Mouse (Mus musculus) neural tube, embryonic 11.5 days (tissue): Measurements from ENCODE around the gene Ndufa5. TPM values are rescaled to one million over a fixed set of nuclear protein-coding genes. Genes with fewer than 3 reads are reported as not detected.

Experiments
- ATAC-seq: fragments of 200-750 bp; cut with Nextera tagmentation; 2 replicates; pipeline ENCODE4 v1.8.0; 2017; ENCODE audit warnings: moderate number of reproducible peaks, mild to moderate bottlenecking, moderate TSS enrichment, moderate library complexity; ENCODE audit not compliant: insufficient read depth, low FRiP score, low TSS enrichment
- DNase-seq: peaks from one replicate; pipeline ENCODE4 v3.0.0-alpha.2; 2015; ENCODE audit warnings: low spot score
- H3K27ac ChIP-seq: fragments of 300-500 bp; sonication (generic); 2 replicates; pipeline ENCODE4 v1.5.1; 2014; ENCODE audit warnings: low read depth, mild to moderate bottlenecking, low read length
- H3K27me3 ChIP-seq: fragments of 300-500 bp; sonication (generic); 2 replicates; pipeline ENCODE4 v1.6.1; 2014; ENCODE audit warnings: mild to moderate bottlenecking, low read length, mixed read lengths; ENCODE audit not compliant: control insufficient read depth, insufficient read depth
- H3K36me3 ChIP-seq: fragments of 300-500 bp; sonication (generic); 2 replicates; pipeline ENCODE4 v1.6.1; 2014; ENCODE audit warnings: mild to moderate bottlenecking, low read length, moderate library complexity, mixed read lengths; ENCODE audit not compliant: control insufficient read depth, insufficient read depth
- H3K4me1 ChIP-seq: fragments of 300-500 bp; sonication (generic); 2 replicates; pipeline ENCODE4 v1.6.1; 2014; ENCODE audit warnings: low read length, mixed read lengths; ENCODE audit not compliant: control insufficient read depth, insufficient read depth
- H3K4me2 ChIP-seq: fragments of 300-500 bp; sonication (generic); 2 replicates; pipeline ENCODE4 v1.6.1; 2014; ENCODE audit warnings: low read depth, mild to moderate bottlenecking, moderate library complexity
- H3K4me3 ChIP-seq: fragments of 300-500 bp; sonication (generic); 2 replicates; pipeline ENCODE4 v1.5.1; 2014; ENCODE audit warnings: low read depth, low read length
- H3K9ac ChIP-seq: fragments of 300-500 bp; sonication (generic); 2 replicates; pipeline ENCODE4 v1.6.1; 2014; ENCODE audit warnings: mild to moderate bottlenecking, low read length
- H3K9me3 ChIP-seq: fragments of 300-500 bp; sonication (generic); 2 replicates; pipeline ENCODE4 v1.6.1; 2016; ENCODE audit warnings: low read length; ENCODE audit not compliant: control insufficient read depth
- WGBS: fragments of 180-500 bp; shearing (Covaris S2); extraction: QIAGEN DNeasy Blood & Tissue Kit; methylation state at CpG from one replicate; pipeline ENCODE4 v1.1.7; 2014; 5-methylcytosine and 5-hydroxymethylcytosine counted together
- polyA plus RNA-seq: library from polyadenylated mRNA; unstranded; fragments of >200 nt; fragmentation: Nextera tagmentation; extraction: Ambion mirVana; gene quantifications from 2 replicates; pipeline ENCODE4 v1.2.1, GENCODE M21; 2014

Ndufa5 gene
- polyA plus RNA-seq: 275 and 289 TPM in 2 replicates

DNA sequence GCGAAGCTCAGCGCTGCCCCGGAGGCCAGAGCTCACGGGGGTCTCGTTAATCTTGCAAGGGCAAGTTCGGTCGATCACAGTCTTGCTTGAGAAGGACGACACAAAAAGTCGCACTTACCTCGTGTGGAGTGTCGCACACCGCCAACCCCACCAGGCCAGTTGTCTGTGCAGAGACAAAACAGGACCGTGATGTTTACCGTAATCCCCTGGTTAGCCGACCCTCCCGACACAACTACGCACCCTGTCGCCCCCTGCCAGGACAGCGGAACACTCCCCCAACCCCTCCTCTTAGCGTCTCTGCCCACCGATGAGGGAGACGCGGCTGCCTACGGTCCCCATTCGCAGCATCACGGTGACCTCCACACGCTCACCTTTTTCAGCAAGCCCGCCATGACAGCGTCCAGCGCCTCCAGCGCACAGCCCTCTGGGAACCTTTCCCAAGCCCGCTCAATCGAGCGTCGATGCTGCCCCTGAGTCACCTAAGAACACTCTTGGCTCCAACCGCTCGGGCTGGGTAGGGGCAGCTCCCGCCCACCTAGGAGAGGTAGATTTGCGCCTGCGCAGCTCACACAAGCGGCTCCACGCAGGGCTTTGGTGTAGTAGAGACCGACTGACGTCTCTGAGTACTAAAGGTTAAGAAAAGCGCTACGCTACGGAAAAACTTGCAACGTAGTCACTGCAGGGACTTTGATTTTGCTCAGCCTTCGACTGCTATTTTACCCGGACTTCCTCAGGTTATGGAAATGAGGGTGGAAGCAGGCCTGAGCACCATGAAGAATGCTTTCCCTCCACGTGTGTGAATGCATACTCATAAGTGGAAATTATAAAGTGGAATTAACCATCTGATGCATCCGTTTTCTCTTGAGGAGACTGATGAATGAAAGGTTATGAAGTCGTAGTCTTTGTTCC, at the start of gene Ndufa5:
Ndufa5 (minus strand) TSS at position 859 of the 909 bp plus-strand sequence.
- peak within 1 kb of the TSS; percentile 74 for H3K4me2 ChIP-seq
- ATAC-seq (peak; percentile 98), DNase-seq (peak; percentile 98)
- no peaks in the 10 kb centered on the region for H3K36me3 ChIP-seq
- H3K9ac ChIP-seq: peak within 1 kb of the TSS; percentile 67
- under 1% methylated on average over 53 of the region's 53 CpGs for WGBS
- H3K9me3 ChIP-seq: no peaks in the 10 kb centered on the region
- no peaks in the 10 kb centered on the region; the same call in 1 of the 2 replicates for H3K4me1 ChIP-seq
- peak within 1 kb of the TSS; percentile 60 for H3K4me3 ChIP-seq
- H3K27ac ChIP-seq: no peak within 1 kb of the TSS
- no peaks in the 10 kb centered on the region for H3K27me3 ChIP-seq

DNA sequence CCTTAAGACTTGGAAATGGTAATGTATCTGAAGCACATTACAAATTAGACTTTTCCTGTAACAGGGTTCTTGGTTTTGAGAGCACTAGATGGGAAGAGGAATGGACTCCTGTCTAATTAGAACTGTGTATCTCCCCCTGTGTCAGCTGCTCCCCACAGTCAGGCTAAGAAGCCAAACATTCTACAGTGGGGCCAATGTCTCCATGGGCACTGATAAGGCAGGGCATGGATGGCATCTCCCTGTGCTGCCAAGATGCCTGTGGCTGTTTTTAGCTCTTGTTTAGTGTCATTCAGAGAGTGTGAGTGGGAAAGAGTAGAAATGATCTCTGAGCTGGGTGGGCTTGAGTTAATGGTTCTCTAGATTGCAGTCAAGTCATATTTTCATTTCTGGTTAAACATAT, 45.5 kb upstream of the Ndufa5 start:
- no peaks in the 10 kb centered on the region for H3K36me3 ChIP-seq
- DNase-seq: no peak
- H3K27ac ChIP-seq: no peak overlapping the region
- H3K9ac ChIP-seq: no peak overlapping the region
- H3K4me2 ChIP-seq: no peak overlapping the region
- no peak overlapping the region for H3K4me3 ChIP-seq
- ATAC-seq: no peak
- no peaks in the 10 kb centered on the region for H3K27me3 ChIP-seq
- H3K4me1 ChIP-seq: no peaks in the 10 kb centered on the region
- no peaks in the 10 kb centered on the region for H3K9me3 ChIP-seq

DNA sequence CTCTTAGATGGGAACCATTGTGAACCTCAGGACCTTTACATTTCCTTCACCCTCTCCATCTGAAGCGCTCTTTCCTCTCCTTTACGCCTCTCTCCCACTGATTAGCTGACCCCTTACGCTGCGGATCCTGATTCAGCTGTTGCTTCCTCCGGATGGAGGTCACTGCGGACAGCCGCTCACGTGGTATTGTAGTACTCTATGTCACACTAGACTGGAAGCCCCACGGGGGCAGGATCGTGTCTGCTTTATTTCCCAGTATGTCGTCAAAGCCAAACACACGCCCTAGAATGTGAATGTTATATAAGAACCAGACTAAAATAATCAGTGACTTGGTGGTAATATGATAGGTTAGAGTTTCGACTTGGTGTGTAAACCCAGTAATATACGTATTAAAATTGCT, 44.6 kb upstream of the Ndufa5 start:
- no peak for ATAC-seq

DNA sequence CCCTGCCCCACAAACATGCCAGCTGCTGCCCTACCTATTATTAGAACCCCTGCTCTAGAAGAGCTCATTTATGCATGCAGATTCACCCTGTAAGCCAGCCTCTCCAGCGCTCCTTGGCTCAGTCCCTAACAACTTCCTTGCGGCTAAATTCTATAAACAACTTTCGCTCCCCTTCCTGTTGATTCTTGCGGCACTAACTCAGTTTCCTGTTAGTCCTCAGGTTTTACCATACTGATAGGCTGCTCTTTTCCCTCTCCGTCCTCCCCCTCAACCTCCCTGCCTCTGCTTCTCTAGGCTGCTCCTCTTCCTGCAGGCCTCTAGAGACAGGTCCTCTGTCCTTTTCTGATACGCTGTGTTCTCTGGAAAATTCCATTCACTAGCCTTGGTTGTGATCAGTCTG, 43.3 kb upstream of the Ndufa5 start:
- Histone ChIP-seq H3K4me3 (no peak overlapping the region), H3K4me2 (no peak overlapping the region), H3K27me3 (no peaks in the 10 kb centered on the region), H3K9me3 (no peaks in the 10 kb centered on the region), H3K4me1 (no peaks in the 10 kb centered on the region), H3K9ac (no peak overlapping the region), H3K27ac (no peak overlapping the region), H3K36me3 (no peaks in the 10 kb centered on the region)
- DNase-seq: no peak
- 82% methylated on average over 6 of the region's 6 CpGs for WGBS
- no peak for ATAC-seq

More for the DNA sequence above, 44.6 kb upstream of the Ndufa5 start:
- Histone ChIP-seq H3K4me1 (no peaks in the 10 kb centered on the region), H3K9ac (no peak overlapping the region), H3K4me3 (no peak overlapping the region), H3K27me3 (no peaks in the 10 kb centered on the region), H3K4me2 (no peak overlapping the region), H3K36me3 (no peaks in the 10 kb centered on the region), H3K9me3 (no peaks in the 10 kb centered on the region), H3K27ac (no peak overlapping the region)
- DNase-seq: no peak
- 91% methylated on average over 14 of the region's 14 CpGs for WGBS

GRCm38 (mm10) chr6:24570278-24570677, 42.5 kb upstream of the Ndufa5 start:
- no peak overlapping the region for H3K9ac ChIP-seq
- no peak overlapping the region for H3K4me3 ChIP-seq
- no peak for DNase-seq
- H3K27me3 ChIP-seq: no peaks in the 10 kb centered on the region
- no peak overlapping the region for H3K4me2 ChIP-seq
- whole genome bisulfite sequencing: 76% methylated on average over 11 of the region's 11 CpGs
- no peaks in the 10 kb centered on the region for H3K4me1 ChIP-seq
- H3K27ac ChIP-seq: no peak overlapping the region
- H3K36me3 ChIP-seq: no peaks in the 10 kb centered on the region
- no peaks in the 10 kb centered on the region for H3K9me3 ChIP-seq
- no peak for ATAC-seq

DNA sequence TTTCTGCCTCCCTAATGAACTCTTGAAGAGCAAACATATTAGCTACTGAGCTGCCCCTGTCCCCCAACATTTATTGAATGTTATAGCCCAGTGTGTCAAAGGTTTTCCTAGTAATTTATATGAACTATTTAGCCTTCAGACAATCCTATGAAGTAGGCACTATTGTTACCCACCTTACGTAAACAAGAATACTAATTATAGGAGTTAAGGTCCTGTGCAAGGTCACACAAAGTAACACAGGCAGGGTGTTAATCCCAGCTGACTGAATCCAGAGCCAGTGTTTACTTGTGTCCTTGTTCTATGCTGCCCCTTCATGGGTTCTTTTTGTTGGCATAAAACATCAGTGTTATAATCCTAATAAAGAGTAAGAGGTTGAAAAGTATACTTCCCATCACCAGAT, 41.9 kb upstream of the Ndufa5 start:
- no peaks in the 10 kb centered on the region for H3K36me3 ChIP-seq
- no peaks in the 10 kb centered on the region for H3K9me3 ChIP-seq
- no peak overlapping the region for H3K4me2 ChIP-seq
- no peak overlapping the region for H3K4me3 ChIP-seq
- H3K9ac ChIP-seq: no peak overlapping the region
- WGBS: 87% methylated on average over 1 of the region's 1 CpGs
- no peak for DNase-seq
- H3K27ac ChIP-seq: no peak overlapping the region
- ATAC-seq: no peak
- no peaks in the 10 kb centered on the region for H3K27me3 ChIP-seq
- no peaks in the 10 kb centered on the region for H3K4me1 ChIP-seq

GRCm38 (mm10) chr6:24568963-24569362, 41.1 kb upstream of the Ndufa5 start:
- no peak overlapping the region for H3K27ac ChIP-seq
- no peaks in the 10 kb centered on the region for H3K9me3 ChIP-seq
- DNase-seq (no peak), ATAC-seq (no peak)
- H3K4me3 ChIP-seq: no peak overlapping the region
- no peaks in the 10 kb centered on the region for H3K4me1 ChIP-seq
- H3K36me3 ChIP-seq: no peaks in the 10 kb centered on the region
- H3K4me2 ChIP-seq: no peak overlapping the region
- no peaks in the 10 kb centered on the region for H3K27me3 ChIP-seq
- 88% methylated on average over 5 of the region's 5 CpGs for WGBS
- H3K9ac ChIP-seq: no peak overlapping the region

GRCm38 (mm10) chr6:24564886-24565285, 37.1 kb upstream of the Ndufa5 start:
- no peaks in the 10 kb centered on the region for H3K9me3 ChIP-seq
- H3K27me3 ChIP-seq: no peaks in the 10 kb centered on the region
- H3K36me3 ChIP-seq: no peaks in the 10 kb centered on the region
- H3K27ac ChIP-seq: no peak overlapping the region
- no peaks in the 10 kb centered on the region for H3K4me1 ChIP-seq
- WGBS: 90% methylated on average over 1 of the region's 1 CpGs
- no peak overlapping the region for H3K9ac ChIP-seq
- no peak overlapping the region for H3K4me3 ChIP-seq
- H3K4me2 ChIP-seq: no peak overlapping the region
- ATAC-seq (no peak), DNase-seq (no peak)

GRCm38 (mm10) chr6:24564081-24564480, 36.3 kb upstream of the Ndufa5 start:
- no peak overlapping the region for H3K4me2 ChIP-seq
- no peaks in the 10 kb centered on the region for H3K27me3 ChIP-seq
- no peak for ATAC-seq
- 78% methylated on average over 9 of the region's 9 CpGs for WGBS
- DNase-seq: no peak
- no peaks in the 10 kb centered on the region for H3K4me1 ChIP-seq
- H3K27ac ChIP-seq: no peak overlapping the region
- no peak overlapping the region for H3K9ac ChIP-seq
- H3K36me3 ChIP-seq: no peaks in the 10 kb centered on the region
- no peaks in the 10 kb centered on the region for H3K9me3 ChIP-seq
- H3K4me3 ChIP-seq: no peak overlapping the region
